Mouse (Mus musculus): ENCODE data around the gene Ddx11. TPM values are rescaled to one million over a fixed set of nuclear protein-coding genes. Genes with fewer than 3 reads are reported as not detected.
"Not testable (repeated sequence)": the region's sequence is repeated elsewhere in the genome, so short reads cannot be mapped to it uniquely, and the experiment has no call there.

Ddx11 gene
- polyA plus RNA-seq, 1 experiment from 2014 or later, result 30.2 TPM

DNA sequence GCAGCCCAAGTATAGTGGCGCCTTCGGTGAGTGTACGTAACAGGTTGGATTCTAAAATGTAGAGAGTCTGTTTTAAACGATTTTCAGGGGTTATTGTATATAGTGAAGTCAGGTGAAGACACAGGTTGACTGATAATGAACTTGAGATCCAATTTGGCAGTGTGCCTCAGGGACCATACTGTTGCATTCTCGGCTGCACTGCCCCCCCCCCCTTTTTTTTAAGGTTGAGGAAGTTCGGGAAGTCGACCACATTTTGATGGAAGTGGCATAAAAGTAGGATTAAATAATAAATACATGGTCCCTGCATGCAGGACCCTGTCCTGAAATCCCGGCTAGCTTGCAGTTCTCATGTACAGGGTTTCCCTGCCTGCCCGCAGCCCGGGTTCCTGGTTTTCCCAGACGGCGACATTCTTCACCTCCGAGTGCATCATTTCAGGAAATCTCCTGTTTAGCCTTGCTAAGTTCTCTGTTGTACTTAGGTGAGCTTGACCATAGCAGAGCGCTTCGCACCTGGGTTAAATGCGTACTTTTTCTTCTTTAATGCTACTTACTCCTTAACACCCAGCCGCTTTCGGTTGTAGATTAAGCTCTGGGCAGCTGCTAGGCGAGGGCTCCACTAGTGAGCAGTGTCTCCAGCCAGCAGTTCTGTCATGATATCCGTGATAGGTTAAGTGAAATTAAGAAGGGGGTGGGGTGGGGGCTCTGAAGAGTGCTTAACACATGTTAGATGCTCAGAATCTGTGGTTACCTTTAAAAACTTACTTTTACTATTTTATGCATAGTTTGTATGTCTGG, 693 bp downstream of the Ddx11 start:
- peaks cover 40% of the 10 kb centered on the region for H3K36me3 ChIP-seq (replicated peaks)
- WGBS, result 2% methylated on average over 20 of the region's 20 CpGs
- peak overlapping the region; percentile 67 for H3K4me3 ChIP-seq (replicated peaks)
- no peaks in the 10 kb centered on the region for H3K9me3 ChIP-seq
- peaks cover 14% of the 10 kb centered on the region for H3K4me1 ChIP-seq
- peak overlapping the region; percentile 77 for H3K27ac ChIP-seq
- H3K27me3 ChIP-seq, result no peaks in the 10 kb centered on the region
- H3K9ac ChIP-seq, result peak overlapping the region; percentile 65
- H3K4me2 ChIP-seq, result peak overlapping the region; percentile 70
- peak; percentile 50 for ATAC-seq (ENCODE audit: low FRiP score)

GRCm38 (mm10) chr17:66125211-66125610, 1.9 kb downstream of the Ddx11 start:
- H3K4me1 ChIP-seq, result peaks cover 14% of the 10 kb centered on the region
- no peaks in the 10 kb centered on the region for H3K9me3 ChIP-seq
- H3K4me2 ChIP-seq, result peak overlapping the region; percentile 70; the same call in 1 of the 2 replicates
- ATAC-seq (ENCODE audit: low FRiP score), result no peak
- H3K27ac ChIP-seq, result no peak overlapping the region
- no peaks in the 10 kb centered on the region for H3K27me3 ChIP-seq
- H3K9ac ChIP-seq, result no peak overlapping the region
- no peak overlapping the region for H3K4me3 ChIP-seq (replicated peaks)
- H3K36me3 ChIP-seq (replicated peaks), result peaks cover 36% of the 10 kb centered on the region
- 74% methylated on average over 5 of the region's 5 CpGs for WGBS

DNA sequence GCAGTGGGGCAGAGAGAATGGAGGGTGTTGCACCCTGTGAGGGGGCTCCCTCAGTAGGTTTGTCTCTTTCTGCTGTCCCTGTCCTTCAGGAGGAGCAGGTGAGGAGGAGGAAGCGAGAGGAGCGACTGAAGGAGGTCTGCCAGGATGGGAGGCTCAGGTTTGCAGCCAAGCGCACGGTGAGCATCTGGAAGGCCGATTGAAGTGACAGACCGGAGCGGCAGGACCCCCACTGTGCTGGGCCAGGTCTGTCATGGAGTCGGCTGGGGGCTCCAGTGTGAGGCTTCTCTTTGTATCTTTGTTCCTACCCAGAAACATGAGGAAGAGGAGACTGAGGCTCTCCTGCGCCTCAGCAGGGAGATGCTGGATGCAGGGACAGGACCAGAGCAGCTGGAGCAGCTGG, 7.1 kb downstream of the Ddx11 start:
- Histone ChIP-seq H3K9ac (no peak overlapping the region), H3K36me3 (replicated peaks) (peaks cover 81% of the 10 kb centered on the region), H3K9me3 (peaks cover 3% of the 10 kb centered on the region; the same call in 1 of the 2 replicates), H3K4me2 (no peak overlapping the region), H3K4me3 (replicated peaks) (no peak overlapping the region), H3K27ac (no peak overlapping the region), H3K27me3 (no peaks in the 10 kb centered on the region), H3K4me1 (no peaks in the 10 kb centered on the region)
- 89% methylated on average over 9 of the region's 9 CpGs for WGBS
- no peak for ATAC-seq (ENCODE audit: low FRiP score)

- Histone ChIP-seq H3K27ac (no peak overlapping the region), H3K9me3 (peaks cover 3% of the 10 kb centered on the region; the same call in 1 of the 2 replicates), H3K36me3 (replicated peaks) (peaks cover 89% of the 10 kb centered on the region), H3K9ac (no peak overlapping the region), H3K27me3 (no peaks in the 10 kb centered on the region), H3K4me2 (no peak overlapping the region), H3K4me3 (replicated peaks) (no peak overlapping the region), H3K4me1 (no peaks in the 10 kb centered on the region)
- ATAC-seq (ENCODE audit: low FRiP score), result no peak
- WGBS, result 98% methylated on average over 4 of the region's 4 CpGs
Measured at GRCm38 (mm10) chr17:66131212-66131611, 7.9 kb downstream of the Ddx11 start.

DNA sequence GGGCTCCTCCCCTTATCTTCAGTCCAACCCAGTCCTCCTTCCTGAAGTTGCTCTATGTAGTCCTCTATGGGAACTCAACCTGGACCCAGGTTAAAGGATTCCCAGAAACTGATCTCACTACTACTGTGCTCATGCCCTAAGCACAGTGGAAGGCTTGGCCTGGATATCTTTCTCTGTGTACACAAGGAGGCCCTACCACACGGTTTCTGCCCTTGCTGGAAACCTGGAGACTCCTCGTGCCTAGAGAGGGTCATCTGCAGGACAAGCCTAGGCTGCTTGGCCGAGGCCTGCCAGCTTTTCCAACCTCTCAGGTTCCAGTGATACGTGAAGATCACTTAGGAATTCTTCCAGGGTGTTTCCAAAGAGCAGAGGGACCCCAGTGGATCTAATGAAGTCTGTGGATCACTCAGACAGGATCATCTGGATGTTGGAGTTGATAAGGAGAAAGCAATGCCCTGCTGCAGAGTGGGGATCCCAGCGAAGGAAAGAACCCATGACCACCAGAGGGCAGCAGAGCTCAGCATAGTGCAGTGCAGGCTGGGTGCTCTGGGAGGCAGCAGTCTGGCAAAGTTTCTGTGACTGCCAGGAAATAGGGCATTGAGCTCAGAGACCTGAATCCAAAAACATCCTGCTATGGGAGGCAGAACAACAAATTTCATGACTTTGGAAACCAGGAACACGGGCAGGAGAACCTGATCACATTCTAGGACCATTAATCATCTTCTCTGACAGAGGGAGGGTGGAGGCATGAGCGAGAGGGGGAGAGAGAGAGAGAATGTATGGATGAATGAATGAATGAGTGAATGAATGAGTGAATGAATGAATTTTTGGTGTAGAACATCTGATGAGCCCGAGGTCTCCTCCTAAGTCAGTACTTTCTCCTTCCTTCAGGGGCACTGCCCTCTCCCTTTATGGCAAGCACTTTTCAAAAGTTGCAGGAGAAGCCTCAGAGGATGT, 29.7 kb downstream of the Ddx11 start:
- H3K36me3 ChIP-seq (replicated peaks), result peaks cover 44% of the 10 kb centered on the region
- WGBS, result 78% methylated on average over 6 of the region's 8 CpGs
- peak; percentile 77 for ATAC-seq (ENCODE audit: low FRiP score)

GRCm38 (mm10) chr17:66153735-66154423, 30.6 kb downstream of the Ddx11 start:
- peaks cover 35% of the 10 kb centered on the region for H3K36me3 ChIP-seq (replicated peaks)
- not testable (repeated sequence) for H3K27me3 ChIP-seq; H3K4me3 ChIP-seq (replicated peaks); H3K4me2 ChIP-seq; H3K4me1 ChIP-seq; H3K27ac ChIP-seq; ATAC-seq (ENCODE audit: low FRiP score); H3K9ac ChIP-seq; H3K9me3 ChIP-seq
- 93% methylated on average over 4 of the region's 4 CpGs for WGBS

More for the DNA sequence above, 29.7 kb downstream of the Ddx11 start:
- not testable (repeated sequence) for H3K4me1 ChIP-seq; H3K27me3 ChIP-seq; H3K27ac ChIP-seq; H3K9me3 ChIP-seq; H3K4me3 ChIP-seq (replicated peaks); H3K9ac ChIP-seq; H3K4me2 ChIP-seq

GRCm38 (mm10) chr17:66154876-66155275, 31.6 kb downstream of the Ddx11 start:
- Histone ChIP-seq H3K9me3 (no peaks in the 10 kb centered on the region), H3K36me3 (replicated peaks) (peaks cover 25% of the 10 kb centered on the region), H3K27ac (no peak overlapping the region), H3K9ac (no peak overlapping the region), H3K27me3 (no peaks in the 10 kb centered on the region), H3K4me2 (no peak overlapping the region), H3K4me3 (replicated peaks) (no peak overlapping the region), H3K4me1 (no peaks in the 10 kb centered on the region)
- ATAC-seq (ENCODE audit: low FRiP score), result no peak
- WGBS, result 75% methylated on average over 1 of the region's 2 CpGs

GRCm38 (mm10) chr17:66158271-66158670, 35.0 kb downstream of the Ddx11 start:
- Histone ChIP-seq H3K9me3 (0 out of 2 replicates have a peak, but pooled peaks cover 5% of the 10 kb centered on the region), H3K4me2 (no peak overlapping the region), H3K4me1 (no peaks in the 10 kb centered on the region), H3K4me3 (replicated peaks) (no peak overlapping the region), H3K27ac (no peak overlapping the region), H3K9ac (no peak overlapping the region), H3K36me3 (replicated peaks) (no peaks in the 10 kb centered on the region), H3K27me3 (no peaks in the 10 kb centered on the region)
- no peak for ATAC-seq (ENCODE audit: low FRiP score)
- 86% methylated on average over 5 of the region's 5 CpGs for WGBS

DNA sequence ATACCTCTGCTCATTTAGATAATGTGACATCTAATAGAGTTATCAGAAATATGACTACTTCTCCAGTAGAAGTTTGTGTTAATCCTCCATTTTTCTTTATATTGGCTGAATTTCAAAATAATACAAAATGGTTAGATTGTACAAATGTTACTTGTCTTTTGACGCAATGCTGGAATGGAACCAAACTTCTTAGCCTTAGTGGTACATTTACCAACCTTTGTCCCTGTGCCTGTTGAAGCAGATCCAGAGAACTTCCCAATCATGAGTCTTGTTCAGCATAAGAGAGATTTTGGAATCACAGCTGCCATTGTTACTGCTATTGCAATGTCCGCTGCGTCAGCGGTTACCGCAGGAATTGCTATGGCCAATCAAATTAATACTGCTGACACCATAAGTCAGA, 43.8 kb downstream of the Ddx11 start:
- not testable (repeated sequence) for H3K9me3 ChIP-seq; H3K4me1 ChIP-seq; ATAC-seq (ENCODE audit: low FRiP score); H3K9ac ChIP-seq; H3K36me3 ChIP-seq (replicated peaks); H3K27me3 ChIP-seq; H3K27ac ChIP-seq; H3K4me3 ChIP-seq (replicated peaks); H3K4me2 ChIP-seq
- 94% methylated on average over 5 of the region's 5 CpGs for WGBS

DNA sequence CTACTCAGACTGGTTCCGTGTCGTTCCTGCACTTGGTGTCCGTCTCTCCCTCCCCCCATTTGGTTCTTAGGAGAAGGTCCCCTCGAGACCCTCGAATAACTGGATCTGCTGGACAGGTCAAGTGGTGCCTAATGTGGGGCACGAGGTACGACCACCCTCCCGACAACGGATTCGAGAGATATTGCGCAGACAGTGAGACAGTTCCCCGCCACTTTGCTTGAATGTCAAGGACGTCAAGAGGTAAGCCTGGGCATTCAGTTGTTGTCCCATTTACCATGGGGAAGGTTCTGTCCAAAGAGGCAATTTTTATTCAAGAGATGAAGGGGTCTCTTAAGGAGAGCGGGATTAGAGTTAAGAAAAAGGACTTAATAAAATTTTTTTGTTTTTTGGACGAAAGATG, 47.7 kb downstream of the Ddx11 start:
- not testable (repeated sequence) for H3K27me3 ChIP-seq
- WGBS, result 94% methylated on average over 15 of the region's 15 CpGs

DNA sequence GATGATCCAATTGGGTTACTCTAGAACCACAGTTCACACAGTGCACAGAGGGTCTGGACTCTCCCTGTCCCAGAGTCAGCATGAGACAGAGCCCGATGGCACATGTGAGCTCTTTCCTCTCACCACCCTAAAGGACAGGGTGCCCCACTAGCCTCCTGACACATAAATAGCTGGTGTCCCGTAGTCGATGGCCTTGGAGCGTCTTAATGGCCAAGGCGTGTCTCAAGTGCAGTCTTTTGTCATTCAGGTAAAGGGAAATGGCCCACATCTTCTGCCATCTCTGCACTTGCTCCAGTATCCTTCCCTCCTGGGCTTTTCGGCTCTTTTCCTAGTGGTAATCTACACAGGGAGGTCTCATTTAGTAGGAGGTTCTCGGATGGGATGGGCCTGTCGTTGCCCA, 67.3 kb downstream of the Ddx11 start:
- no peak overlapping the region for H3K4me2 ChIP-seq
- 89% methylated on average over 8 of the region's 8 CpGs for WGBS
- no peaks in the 10 kb centered on the region for H3K4me1 ChIP-seq
- no peaks in the 10 kb centered on the region for H3K9me3 ChIP-seq
- H3K36me3 ChIP-seq (replicated peaks), result no peaks in the 10 kb centered on the region
- no peak overlapping the region for H3K4me3 ChIP-seq (replicated peaks)
- H3K27me3 ChIP-seq, result no peaks in the 10 kb centered on the region
- no peak overlapping the region for H3K9ac ChIP-seq
- no peak for ATAC-seq (ENCODE audit: low FRiP score)
- no peak overlapping the region for H3K27ac ChIP-seq

More for the DNA sequence above, 47.7 kb downstream of the Ddx11 start:
- ATAC-seq (ENCODE audit: low FRiP score); H3K9ac ChIP-seq; H3K27ac ChIP-seq; H3K4me3 ChIP-seq (replicated peaks); H3K4me2 ChIP-seq; H3K36me3 ChIP-seq (replicated peaks); H3K4me1 ChIP-seq; H3K9me3 ChIP-seq: not testable (repeated sequence)

- Histone ChIP-seq H3K9ac (no peak overlapping the region), H3K4me1 (no peaks in the 10 kb centered on the region), H3K4me2 (no peak overlapping the region), H3K4me3 (replicated peaks) (no peak overlapping the region), H3K27ac (no peak overlapping the region), H3K9me3 (no peaks in the 10 kb centered on the region), H3K27me3 (no peaks in the 10 kb centered on the region), H3K36me3 (replicated peaks) (no peaks in the 10 kb centered on the region)
- ATAC-seq (ENCODE audit: low FRiP score), result no peak
- 68% methylated on average over 3 of the region's 3 CpGs for WGBS
Measured at GRCm38 (mm10) chr17:66197041-66197440, 73.7 kb downstream of the Ddx11 start.

Data from forebrain, embryonic 12.5 days (tissue).